Mouse (Mus musculus) thymus, adult 2 months (tissue): ENCODE measurements around the gene Stk17b.

Experiments
- CTCF ChIP-seq: fragments of 200-500 bp; IDR thresholded peaks from 2 replicates; pipeline ENCODE4 v1.5.1; 2012; ENCODE audit warnings: mild to moderate bottlenecking, control low read depth, low read length, moderate library complexity, borderline replicate concordance; ENCODE audit not compliant: control insufficient read depth, poor library complexity, insufficient read depth; ENCODE audit errors: extremely low read depth
- POLR2A ChIP-seq: fragments of 200-500 bp; IDR thresholded peaks from 2 replicates; pipeline ENCODE4 v1.6.1; 2012; ENCODE audit warnings: mild to moderate bottlenecking, low read length, control low read depth, moderate library complexity; ENCODE audit not compliant: control insufficient read depth, poor library complexity, insufficient read depth; ENCODE audit errors: extremely low read depth

- TF ChIP-seq POLR2A (no peak), CTCF (no peak)
Observed at GRCm38 (mm10) chr1:53829089-53829488, 44.1 kb upstream of the Stk17b start.
